Mouse (Mus musculus): ENCODE measurements around the gene Cox7a1.
"Not testable (repeated sequence)": the region's sequence is repeated elsewhere in the genome, so short reads cannot be mapped to it uniquely, and the experiment has no call there.

Cox7a1 gene

DNA sequence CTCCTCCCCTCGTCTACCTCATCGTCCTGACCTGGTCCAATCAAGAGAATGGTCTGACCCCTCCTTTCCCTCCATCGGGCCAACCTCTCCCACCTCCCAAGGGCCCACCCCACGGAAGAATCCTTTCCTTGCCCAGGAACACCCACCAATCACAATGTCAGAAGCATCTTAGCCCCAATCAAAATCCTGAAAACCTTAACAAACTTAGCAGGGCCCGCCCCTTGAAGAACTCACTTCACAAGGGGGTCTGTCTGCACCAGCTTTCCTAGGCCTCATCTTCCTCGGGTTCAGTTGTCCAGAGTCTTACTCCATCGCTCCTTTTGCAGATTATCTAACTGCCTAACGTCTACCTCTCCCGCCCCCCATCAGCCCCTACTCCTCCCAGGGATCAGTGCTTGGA, 9.1 kb downstream of the Cox7a1 start:
- peak; percentile 49 for DNase-seq (ENCODE audit: extremely low spot score)

DNA sequence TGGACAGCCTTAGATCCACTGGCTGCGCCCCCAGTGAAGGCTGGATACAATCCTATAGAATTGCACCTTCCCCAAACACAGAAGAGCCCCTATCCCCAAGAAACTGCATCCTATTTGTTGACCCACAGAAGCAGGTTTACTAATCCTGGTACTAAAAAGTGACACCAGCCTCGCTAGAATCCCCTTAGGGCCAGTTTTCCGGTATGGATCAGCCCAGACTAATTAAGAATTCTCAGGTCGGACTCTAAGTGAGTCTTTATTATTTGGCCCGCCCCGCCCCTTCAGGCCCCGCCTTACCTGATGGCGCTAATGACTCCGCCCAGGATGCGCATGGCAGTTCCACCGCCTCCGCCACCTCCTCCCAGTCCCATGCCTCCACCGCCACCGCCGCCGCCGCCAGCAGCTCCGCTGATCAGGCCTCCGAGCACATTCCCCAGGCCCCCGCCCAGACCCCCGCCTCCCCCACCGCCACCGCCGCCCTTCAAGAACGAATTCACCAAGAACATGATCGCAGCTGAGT, 9.7 kb downstream of the Cox7a1 start:
- peak; percentile 87 for DNase-seq (ENCODE audit: extremely low spot score)

DNA sequence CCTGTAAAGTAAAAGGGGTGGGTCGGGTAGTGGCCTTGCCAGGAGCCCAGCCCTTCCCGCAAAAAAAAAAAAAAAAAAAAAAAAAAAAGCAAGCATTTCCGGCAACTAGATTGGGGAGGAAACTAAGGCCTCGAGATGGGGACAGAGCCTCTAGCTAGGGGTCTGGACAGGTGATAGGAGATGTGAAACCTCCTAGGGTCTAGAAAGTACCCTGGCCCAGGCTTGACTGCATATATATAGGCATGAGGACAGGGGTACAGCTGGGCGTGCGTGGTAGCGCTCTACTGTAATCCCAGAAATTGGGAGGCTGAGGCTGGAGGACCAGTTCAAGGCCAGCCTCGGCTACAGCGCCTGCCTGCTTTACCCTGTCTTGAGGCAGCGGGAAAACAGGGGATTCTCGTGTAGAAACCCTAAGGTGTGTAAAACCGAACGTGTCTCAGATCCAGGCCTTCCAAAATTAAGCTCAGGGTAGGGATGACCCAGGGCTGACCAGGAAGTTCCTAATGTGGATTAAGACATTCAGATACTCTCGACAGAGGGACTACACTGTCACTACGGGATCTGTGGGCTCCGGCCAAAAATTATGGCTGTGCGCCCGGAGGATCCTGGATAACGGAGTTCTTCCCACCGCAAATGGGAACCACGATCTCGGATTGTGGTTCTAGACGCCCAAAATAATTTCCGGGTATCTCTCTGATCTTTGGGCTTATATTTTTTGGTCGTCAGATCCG, 10.3 kb downstream of the Cox7a1 start:
- DNase-seq (ENCODE audit: extremely low spot score), result peak; percentile 49

DNA sequence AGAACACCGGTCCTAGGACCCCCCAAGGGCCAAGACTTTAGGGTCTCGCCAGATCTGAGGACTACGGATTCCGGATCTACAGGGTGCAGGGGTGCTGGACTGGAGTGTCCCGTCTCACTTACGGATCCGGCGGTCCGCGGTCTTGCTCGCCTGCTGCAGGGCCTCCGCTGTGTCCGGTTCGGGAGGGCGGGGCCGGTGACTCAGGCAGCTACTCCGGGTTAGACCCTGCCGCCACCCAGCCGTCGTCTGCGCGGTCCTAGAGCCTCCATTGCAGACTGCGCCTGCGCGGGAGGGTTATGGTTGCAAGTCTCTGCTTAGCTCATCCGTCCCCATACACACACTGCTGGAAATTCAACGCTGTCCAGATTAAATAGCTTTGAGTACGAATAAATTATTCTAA, 10.9 kb downstream of the Cox7a1 start:
- peak; percentile 95 for DNase-seq (ENCODE audit: extremely low spot score)

DNA sequence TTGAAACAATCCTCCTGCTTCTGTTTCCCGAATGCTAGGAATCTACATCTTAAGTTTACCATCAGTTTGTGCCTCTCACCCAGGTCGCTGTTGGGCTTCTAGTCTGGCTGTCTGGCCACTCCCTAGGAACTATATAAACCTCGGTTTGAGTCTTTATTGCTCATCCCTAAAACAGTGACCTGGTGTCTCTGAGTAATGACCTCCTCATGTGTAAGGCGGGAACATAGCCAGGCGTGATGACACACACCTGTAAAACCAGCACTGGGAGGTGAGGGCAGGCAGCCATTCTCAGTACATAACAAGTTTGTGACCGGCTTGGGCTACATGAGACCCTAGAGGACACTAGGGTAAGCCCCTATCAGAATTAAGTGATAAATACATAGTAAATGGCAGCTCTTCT, 11.5 kb downstream of the Cox7a1 start:
- DNase-seq (ENCODE audit: extremely low spot score), result no peak

DNA sequence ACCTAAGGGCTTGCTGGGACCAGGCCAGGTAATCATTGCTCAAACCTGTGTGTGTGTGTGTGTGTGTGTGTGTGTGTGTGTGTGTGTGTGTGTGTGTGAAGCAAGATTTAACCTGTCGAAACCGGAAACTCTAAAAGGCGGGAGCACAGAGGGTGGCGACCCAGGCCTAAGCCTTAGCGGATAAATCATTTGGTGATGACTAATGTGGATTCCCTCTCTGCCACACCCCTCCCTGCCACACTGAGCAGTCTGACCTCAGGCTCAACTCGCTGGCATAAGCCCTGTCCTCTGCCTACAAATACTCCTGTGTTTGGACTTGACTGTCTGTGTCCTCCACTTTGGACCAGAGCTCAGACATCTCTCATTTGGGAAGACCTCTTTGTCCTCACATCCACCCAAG, 12.2 kb downstream of the Cox7a1 start:
- no peak for DNase-seq (ENCODE audit: extremely low spot score)

DNA sequence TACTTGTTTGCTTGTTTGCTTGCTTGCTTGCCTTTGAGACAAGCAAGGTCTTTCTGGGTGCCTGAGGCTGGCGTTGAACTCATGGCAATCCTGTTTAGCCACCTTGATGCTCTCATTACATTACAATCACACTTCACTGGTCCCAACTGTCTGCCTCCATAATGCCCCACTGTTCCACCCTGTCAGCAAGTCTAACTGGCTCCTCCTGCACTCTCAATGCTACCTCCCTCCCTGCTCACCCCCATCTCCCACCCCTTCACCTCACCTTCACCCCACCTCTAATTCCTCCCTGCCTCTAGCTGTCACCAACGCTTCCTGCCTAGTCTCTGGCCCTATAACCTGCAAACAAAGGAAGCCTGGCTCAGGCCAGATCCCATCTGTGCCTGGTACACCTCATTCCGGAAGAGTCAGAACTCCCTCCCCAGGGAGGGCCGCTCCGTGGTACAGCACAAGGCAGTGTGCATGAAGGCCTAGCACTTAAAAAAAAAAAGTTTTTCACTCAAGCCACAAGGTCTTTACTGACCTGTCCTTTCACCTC, 13.7 kb downstream of the Cox7a1 start:
- DNase-seq (ENCODE audit: extremely low spot score), result no peak

DNA sequence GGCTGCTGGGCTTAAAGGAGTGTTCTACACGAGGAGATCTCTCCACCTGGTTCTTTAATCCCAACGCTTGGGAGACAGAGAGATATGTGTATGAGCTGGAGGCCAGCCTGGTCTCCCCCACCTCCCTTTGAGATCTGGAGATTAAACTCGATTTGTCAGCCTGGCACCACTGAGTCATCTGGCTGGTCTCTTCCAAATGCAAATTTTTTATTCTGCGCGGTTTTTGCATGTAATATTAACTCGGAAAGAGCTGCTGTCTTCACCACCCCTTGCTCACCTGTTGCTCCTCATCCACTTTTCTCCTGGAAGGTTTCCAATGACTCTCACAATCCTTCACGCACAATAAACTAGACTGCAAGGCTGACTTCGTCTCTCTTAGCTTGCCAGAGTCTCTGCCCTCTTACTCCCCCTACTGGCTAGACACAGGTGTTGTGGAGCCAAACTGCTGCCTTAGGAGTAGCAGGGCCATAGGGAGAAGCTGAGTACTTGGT, 14.6 kb downstream of the Cox7a1 start, which contains the start of gene Capns1:
Capns1 (minus strand) TSS at position 331 of the 491 bp plus-strand sequence.
- DNase-seq (ENCODE audit: extremely low spot score), result peak; percentile 82

DNA sequence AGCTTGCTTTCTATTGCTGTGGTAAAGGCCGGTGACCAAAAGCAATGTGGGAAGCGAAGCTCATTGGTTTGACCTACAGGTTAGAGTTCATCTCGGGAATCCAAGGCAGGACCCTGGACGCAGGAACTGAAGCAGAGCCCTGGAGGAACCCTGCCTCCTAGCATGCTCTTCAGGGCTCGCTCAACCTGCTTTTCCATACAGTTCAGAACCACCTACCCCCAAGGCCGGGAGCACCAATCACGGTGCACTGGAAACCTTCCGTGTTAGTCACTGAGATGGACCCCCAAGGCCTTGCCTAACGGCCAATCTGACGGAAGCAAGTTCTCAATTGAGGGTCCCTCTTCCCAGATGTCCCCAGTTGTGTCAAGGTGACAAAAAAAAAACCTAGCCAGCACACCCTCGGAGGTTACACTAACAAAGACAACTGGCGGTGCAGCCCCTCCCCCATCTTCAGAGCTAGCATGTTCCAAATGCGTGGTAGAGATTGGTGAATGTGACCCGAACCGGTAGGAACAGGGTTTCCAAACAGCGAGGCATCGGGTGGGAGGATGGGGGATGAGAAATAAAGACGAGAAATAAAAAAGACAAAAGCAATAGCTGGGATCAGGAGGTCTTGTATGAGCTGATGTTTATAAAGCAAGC, 15.7 kb downstream of the Cox7a1 start:
- no peak for DNase-seq (ENCODE audit: extremely low spot score)

DNA sequence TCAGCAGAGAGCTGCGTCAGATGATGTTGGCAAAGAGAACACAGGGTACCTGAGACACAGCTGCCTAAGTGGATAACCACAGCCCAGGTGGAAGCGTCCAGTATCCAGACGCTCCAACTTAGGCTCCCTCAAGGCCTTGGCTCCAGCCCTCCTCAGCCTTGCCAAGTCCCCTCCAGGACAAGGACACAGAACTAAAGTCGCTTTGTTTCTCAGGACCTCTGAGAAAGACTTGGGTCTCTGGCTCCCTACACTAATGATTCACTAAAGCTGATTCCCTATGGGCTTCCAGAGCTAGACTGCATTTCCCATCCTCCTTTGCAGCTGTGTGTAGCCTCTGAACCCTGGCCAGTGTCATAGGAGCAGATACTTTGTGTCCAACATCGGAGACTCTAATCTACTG, 16.3 kb downstream of the Cox7a1 start:
- DNase-seq (ENCODE audit: extremely low spot score), result no peak

DNA sequence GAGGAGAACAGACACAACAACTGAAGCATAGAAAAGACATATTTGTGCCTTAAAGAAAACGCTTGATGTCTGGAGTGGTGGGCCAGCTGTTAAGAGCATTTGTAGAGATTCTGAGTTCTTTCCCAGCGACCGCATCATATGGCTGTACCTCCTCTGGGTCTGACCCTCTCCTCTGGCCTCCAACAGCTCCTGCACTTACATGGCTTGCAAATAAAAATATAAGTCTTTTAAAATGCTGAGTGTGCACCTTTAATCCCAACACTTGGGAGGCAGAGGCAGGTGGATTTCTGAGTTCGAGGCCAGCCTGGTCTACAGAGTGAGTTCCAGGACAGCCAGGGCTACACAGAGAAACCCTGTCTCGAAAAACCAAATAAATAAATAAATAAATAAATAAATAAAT, 16.7 kb downstream of the Cox7a1 start:
- DNase-seq (ENCODE audit: extremely low spot score), result not testable (repeated sequence)

DNA sequence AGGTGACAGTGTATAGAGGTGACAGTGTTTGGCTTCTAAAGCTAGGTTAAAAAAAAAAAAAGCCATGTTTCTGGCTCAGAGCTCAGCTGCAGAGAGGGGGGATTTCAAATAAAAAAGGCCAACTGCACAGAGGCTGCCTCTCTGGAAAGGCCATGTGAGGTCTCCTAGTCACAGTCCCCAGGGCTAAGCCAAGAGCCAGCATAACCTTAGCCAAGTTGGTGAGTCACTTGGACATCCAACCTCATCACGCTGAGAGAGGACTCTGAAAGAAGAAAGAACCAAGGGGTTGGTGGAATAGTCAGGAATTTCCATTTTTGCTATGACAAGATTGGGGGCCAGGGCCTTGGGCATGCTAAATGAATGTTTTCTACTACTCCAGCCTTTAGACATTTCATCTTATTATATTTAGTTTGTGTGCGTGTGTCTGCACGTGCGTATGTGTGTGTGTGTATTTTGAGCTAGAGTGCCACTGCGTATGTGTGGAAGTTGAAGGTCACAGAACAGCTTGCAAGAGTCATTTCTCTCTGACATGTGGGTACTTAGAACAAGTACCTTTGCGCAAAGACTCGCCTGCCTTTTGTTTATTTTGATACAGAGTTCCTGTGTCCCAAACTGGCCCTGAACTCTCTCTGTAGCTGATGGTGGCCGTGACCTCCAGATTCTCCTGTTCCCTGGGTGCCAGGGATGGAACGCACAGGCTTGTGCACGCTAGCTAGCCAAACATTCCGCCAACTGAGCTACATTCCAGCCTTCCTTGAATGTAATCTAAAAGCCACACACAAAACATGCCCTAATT, 19.1 kb downstream of the Cox7a1 start:
- no peak for DNase-seq (ENCODE audit: extremely low spot score)

DNA sequence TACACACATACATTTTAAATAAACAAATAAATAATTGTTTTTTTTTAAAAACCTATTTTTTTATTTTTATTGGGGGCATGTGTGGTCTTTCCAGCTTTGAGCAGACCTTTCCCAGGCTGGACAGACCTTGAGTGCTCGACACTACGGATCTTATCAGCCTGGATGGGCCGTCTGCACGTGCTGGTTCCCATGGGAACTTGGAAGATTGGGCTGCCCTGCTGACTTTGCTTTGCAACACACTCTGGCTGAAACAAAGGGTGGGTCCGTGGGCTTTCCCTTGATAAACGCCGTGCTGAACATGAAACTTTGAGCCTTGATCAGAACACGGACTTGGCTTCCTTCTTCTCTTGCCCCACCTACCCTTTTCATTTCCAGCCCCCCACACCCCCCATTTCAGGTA, 20.4 kb downstream of the Cox7a1 start:
- no peak for DNase-seq (ENCODE audit: extremely low spot score)

DNA sequence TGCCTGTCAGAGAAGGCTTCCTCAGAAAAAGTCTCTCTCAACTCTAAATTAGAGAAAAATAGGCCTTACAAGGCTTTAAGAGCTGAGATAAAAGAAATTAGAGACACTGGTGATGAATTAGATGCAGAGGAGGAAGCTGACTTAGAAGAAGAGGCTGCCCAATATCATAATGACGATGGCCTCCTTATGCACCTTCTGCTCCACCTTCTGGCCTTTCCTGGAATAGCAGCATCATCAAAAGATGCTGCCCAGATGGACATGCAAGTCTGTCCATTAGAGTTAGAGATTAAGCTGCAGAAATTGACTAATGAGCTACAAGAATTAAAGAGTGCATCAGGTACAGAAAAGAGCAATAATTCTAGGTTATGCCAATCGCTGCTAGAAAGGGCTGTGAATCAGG, 21.4 kb downstream of the Cox7a1 start:
- DNase-seq (ENCODE audit: extremely low spot score), result peak; percentile 65

DNA sequence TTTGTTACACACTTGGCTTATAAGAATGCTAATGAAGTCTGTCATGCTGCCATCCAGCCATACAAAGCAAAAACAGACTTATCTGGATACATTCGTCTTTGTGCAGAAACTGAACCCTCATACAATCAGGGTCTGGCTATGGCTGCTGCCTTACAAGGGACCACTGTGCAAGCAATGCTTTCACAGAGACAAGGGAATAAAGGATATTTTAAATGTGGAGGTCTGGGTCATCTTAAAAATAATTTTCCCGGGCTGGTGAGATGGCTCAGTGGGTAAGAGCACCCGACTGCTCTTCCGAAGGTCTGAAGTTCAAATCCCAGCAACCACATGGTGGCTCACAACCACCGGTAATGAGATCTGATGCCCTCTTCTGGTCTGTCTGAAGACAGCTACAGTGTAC, 22.4 kb downstream of the Cox7a1 start:
- DNase-seq (ENCODE audit: extremely low spot score), result not testable (repeated sequence)

DNA sequence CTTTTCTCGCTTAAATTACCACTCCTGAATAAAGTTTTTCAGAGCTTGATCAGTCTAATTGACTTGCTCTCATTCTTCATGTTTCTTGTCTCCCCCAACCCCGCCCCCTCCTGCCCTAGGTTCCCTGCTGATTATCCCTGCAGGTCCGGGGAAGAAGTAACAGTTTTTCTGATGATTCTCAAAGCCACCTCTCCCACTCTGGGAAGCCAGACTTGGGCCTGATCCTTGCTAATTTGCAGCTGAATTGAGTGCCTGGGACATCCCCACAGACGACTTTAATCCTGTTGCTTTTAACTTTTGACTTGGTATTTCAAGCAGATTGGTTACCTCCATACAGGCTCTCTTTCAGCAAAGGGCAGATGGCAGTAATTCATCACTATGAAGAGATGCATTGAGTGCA, 27.1 kb downstream of the Cox7a1 start:
- DNase-seq (ENCODE audit: extremely low spot score), result no peak

DNA sequence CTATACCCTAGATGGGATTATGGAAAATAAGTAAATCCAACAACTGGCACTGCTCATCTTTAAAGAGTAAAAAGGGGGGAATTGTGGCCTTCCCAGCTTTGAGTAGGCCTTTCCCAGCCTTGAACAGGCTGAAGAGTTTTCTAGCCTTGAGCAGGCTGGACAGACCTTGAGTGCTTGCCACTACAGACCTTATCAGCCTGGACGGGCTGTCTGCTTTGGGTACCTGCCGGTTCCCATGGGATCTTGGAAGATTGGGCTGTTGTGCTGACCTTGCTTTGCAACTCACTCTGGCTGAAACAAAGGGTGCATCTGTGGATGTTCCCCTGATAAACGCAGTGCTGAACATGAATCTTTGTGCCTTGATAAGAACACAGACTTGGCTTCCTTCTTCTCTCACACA, 29.9 kb downstream of the Cox7a1 start:
- DNase-seq (ENCODE audit: extremely low spot score), result no peak

DNA sequence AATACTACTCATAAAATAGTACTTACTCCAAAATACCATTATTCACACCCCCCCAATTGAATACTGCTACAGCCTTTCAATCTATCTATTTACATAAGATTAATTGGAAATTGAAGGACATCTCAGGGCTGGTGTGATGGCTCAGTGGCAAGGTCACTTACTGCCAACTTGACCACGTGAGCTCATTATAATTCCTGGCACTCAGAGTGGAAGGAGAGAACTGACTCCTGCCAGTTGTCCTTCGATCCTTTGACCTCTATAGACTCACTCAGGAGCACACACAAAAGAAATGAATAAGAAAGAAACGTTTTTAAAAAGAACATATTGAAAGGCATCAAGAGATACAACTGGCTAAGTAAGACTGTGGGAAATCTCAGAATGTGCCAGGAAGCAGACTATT, 31.9 kb downstream of the Cox7a1 start:
- DNase-seq (ENCODE audit: extremely low spot score), result no peak

DNA sequence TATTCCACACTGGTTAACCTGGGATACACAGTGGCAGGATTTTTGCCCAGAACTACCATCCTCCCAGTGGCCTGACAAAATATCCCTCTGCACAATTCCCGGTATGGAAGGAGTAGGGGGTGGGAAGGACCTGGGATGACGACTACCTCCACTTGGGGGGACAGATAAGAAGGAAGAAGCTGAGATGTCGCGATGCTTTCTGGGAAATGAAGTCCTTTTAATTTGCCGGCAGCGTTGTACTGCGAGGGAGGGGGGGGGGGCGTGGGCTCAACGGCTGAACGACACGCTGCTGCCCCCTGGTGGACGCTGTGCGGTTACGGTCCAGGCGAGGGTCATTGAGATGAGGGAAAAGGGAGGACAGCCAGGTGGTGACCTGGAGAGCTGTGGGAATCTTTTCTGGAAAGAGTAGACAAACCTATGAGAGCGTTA, 32.8 kb downstream of the Cox7a1 start:
- peak; percentile 87 for DNase-seq (ENCODE audit: extremely low spot score)

DNA sequence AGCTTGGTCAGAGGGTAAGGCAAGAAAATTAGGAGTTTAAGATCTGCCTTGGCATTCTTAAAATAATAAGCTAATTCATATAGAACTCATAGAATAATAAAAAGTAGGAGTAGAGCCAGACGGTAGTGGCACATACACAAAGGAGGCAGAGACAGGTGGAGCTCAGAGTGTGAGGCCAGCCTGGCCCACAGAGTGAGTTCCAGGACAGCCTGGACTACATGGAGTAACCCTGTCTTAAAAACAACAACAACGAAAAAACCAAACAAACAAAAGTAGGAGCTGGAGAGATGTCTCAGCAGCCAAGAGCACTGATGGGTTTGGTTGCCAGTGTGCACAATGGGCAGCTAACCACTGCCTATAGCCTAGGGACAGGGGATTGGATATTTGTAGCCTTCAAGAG, 33.3 kb downstream of the Cox7a1 start:
- no peak for DNase-seq (ENCODE audit: extremely low spot score)

DNA sequence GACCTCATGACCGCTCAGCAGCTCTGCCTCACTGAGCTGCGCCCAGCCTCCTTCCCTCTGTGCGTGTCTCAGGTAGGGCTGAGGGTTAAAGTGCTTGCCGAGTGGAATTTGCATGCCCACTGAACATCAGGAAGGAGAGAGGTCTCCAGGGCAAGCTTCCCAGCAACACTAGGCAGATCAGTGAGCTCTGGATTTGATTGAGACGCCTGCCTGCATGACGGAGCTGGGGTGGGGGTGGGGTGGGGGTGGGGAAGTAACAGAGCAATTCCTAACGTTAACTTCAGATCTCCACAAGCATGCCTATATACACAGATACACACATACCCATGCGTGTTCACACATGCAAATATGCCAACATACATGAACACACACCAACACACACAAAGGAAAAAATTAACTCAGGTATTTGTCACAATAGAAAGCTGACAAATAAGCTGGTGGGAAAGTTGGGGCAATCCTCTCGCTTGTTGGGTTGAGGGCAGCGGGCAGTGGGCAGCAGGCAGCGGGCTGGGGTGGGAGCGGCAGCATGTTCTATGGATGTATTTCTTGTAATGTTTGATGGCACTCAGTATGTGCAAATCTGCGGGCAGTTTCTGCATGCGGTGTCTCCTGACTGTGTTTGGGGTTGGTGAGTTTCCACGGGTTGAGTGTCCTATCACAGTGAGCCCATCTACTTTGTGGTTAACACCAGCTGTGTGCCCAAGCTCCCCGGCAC, 35.5 kb downstream of the Cox7a1 start:
- DNase-seq (ENCODE audit: extremely low spot score), result peak; percentile 68

Data from embryo, embryonic 9.5 days (tissue).